ENCODE assay signal across 8 mouse cellular contexts in the genomic region with DNA sequence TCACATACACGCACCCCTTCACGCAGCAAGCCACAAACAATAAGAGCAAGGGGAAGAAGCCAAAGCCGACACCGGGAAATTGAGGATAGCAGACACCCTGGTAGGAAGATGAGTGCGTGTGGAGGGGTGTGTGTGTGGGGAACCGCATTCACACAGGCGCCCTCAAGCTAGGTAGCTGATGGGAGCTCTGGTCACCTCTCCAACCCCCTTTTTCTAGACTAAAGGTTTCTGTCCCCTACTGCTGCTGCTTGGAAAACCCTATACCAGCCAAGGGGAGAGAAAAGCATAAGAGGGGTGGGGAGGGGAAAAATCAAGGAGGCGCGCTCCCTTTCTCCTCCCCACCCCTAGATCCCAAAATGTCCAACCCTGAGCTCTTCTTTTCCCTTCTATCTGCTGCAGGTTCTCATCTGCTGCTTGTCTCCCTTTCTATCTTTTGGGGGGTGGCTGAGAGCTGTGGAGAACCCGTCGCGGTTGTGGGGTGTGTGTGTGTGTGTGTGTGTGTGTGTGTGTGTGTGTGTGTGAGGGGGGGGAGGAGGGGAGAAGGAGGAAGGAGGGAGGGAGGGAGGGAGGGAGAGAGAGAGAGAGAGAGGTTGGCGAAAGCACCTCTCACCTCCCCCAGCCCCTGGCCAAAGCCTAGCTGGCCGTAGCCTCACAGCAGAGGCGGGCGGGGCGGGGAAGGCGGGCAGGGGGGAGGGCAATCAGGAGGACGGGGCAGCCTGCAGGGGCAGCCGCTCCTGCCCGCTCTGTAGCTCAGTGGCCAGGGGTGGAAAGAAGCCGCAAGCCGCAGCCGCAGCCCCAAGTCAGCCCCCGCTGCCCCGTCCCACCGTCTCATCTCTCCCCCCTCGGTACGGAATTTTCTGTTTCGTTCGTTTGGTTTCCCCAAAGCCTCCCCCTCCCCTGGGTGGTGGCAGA. TPM values are rescaled to one million over a fixed set of nuclear protein-coding genes. Genes with fewer than 3 reads are reported as not detected.
DNase-seq lines count a peak whose midpoint lies in the region; ATAC-seq and TF ChIP-seq lines count a peak whose summit lies in the region.

A gene (plus strand): TSS at position 701 of the 912 bp plus-strand sequence.

- peak within 1 kb of the TSS; percentile 66 for H3K9ac ChIP-seq in heart, embryonic 12.5 days
- H3K9ac ChIP-seq in midbrain, postnatal 0 days (replicated peaks; ENCODE audit: low read length, poor library complexity, severe bottlenecking), result peak within 1 kb of the TSS; percentile 50

- TF ChIP-seq CTCF in midbrain, postnatal 0 days (IDR thresholded peaks at IDR 0.05), result no peak

- 0 out of 2 replicates have a peak, but pooled peaks cover 3% of the 10 kb centered on the region for H3K9me3 ChIP-seq in heart, embryonic 12.5 days (replicated peaks)
- H3K9me3 ChIP-seq in forebrain, embryonic 10.5 days, result no peaks in the 10 kb centered on the region
- no peaks in the 10 kb centered on the region for H3K9me3 ChIP-seq in midbrain, postnatal 0 days (ENCODE audit: low read length)

- no peak within 1 kb of the TSS for H3K27ac ChIP-seq in heart, embryonic 12.5 days (ENCODE audit: poor library complexity, severe bottlenecking)
- no peak within 1 kb of the TSS for H3K27ac ChIP-seq in forebrain, embryonic 10.5 days
- no peak within 1 kb of the TSS for H3K27ac ChIP-seq in midbrain, postnatal 0 days (ENCODE audit: low read depth, low read length)

- no peak for DNase-seq in heart, postnatal 14 days
- peak; percentile 13 for DNase-seq in brain, adult 2 months (ENCODE audit: low read depth, low spot score)
- DNase-seq in forebrain, embryonic 10.5 days (ENCODE audit: extremely low spot score, low spot score), result peak; percentile 14
- DNase-seq in layer of hippocampus, postnatal 10 days (ENCODE audit: low spot score in 2 of 2), result peak; percentile 15
- peak; percentile 11 for DNase-seq in midbrain, postnatal 0 days (ENCODE audit: low spot score)
- no peak for DNase-seq in left cerebral cortex, postnatal 14 days (ENCODE audit: low spot score in 2 of 2)
- DNase-seq in heart, adult 8-10 months (ENCODE audit: low spot score), result no peak

- H3K4me3 ChIP-seq in heart, embryonic 12.5 days, result peak within 1 kb of the TSS; percentile 61
- H3K4me3 ChIP-seq in forebrain, embryonic 10.5 days, result peak within 1 kb of the TSS; percentile 56
- H3K4me3 ChIP-seq in midbrain, postnatal 0 days (ENCODE audit: low read depth, low read length), result peak within 1 kb of the TSS; percentile 45

- peak within 1 kb of the TSS; percentile 82 for H3K4me2 ChIP-seq in heart, embryonic 12.5 days
- H3K4me2 ChIP-seq in midbrain, postnatal 0 days (ENCODE audit: low read depth, low read length, poor library complexity, severe bottlenecking), result peak within 1 kb of the TSS; percentile 52

- intact Hi-C loops in heart, postnatal 14 days (cut with DNase I), result no loop called here
- intact Hi-C loops in left cerebral cortex, postnatal 14 days (cut with DNase I), result no loop called here

- H3K36me3 ChIP-seq in heart, embryonic 12.5 days, result no peaks in the 10 kb centered on the region
- no peaks in the 10 kb centered on the region for H3K36me3 ChIP-seq in forebrain, embryonic 10.5 days (replicated peaks)
- no peaks in the 10 kb centered on the region for H3K36me3 ChIP-seq in midbrain, postnatal 0 days (ENCODE audit: insufficient read depth, low read length)

- ATAC-seq in heart, embryonic 12.5 days (ENCODE audit: insufficient number of reproducible peaks, low FRiP score), result peak; percentile 66; the same call in 1 of the 2 replicates
- peak; percentile 78 for ATAC-seq in midbrain, postnatal 0 days (ENCODE audit: low FRiP score)

- no peaks in the 10 kb centered on the region for H3K4me1 ChIP-seq in heart, embryonic 12.5 days (replicated peaks)
- H3K4me1 ChIP-seq in forebrain, embryonic 10.5 days, result 0 out of 2 replicates have a peak, but pooled peaks cover 4% of the 10 kb centered on the region
- no peaks in the 10 kb centered on the region for H3K4me1 ChIP-seq in midbrain, postnatal 0 days (ENCODE audit: insufficient read depth, low read length)

- H3K27me3 ChIP-seq in heart, embryonic 12.5 days (replicated peaks), result 0 out of 2 replicates have a peak, but pooled peaks cover 32% of the 10 kb centered on the region
- peaks cover 80% of the 10 kb centered on the region for H3K27me3 ChIP-seq in forebrain, embryonic 10.5 days (ENCODE audit: poor library complexity, severe bottlenecking)
- H3K27me3 ChIP-seq in midbrain, postnatal 0 days (ENCODE audit: insufficient read depth, low read length), result no peaks in the 10 kb centered on the region

- WGBS in heart, embryonic 12.5 days, result 17% methylated on average over 20 of the region's 31 CpGs
- 26% methylated on average over 19 of the region's 31 CpGs for WGBS in forebrain, embryonic 10.5 days
- 13% methylated on average over 16 of the region's 31 CpGs for WGBS in midbrain, postnatal 0 days

RNA-seq across cellular contexts. Expression of the gene that starts here (rescaled TPM):
- polyA plus RNA-seq in heart, embryonic 12.5 days (2016; fragmentation: Nextera tagmentation; extraction: Ambion mirVana), result 1.1 TPM in 2 replicates
- total RNA-seq in heart, postnatal 14 days (2021), result not detected
- 0.09 and 0.11 TPM in 2 replicates for polyA plus RNA-seq in forebrain, embryonic 10.5 days (2016; fragmentation: Nextera tagmentation; extraction: Ambion mirVana)
- 1 to 10 TPM; 3.3 to 3.6 TPM for total RNA-seq in layer of hippocampus, postnatal 10 days (2021)
- total RNA-seq in midbrain, postnatal 0 days (2014; rRNA removed), result 0.88 and 2.0 TPM in 2 replicates
- polyA plus RNA-seq in midbrain, postnatal 0 days (2015; fragmentation: Nextera tagmentation; extraction: Ambion mirVana), result 1.4 and 1.8 TPM in 2 replicates
- 1 to 10 TPM; 1.9 to 2.3 TPM for total RNA-seq in left cerebral cortex, postnatal 14 days (2021)
- not detected for total RNA-seq in heart, adult 8-10 months (2022)

Comparison
In these comparisons a context has a peak if more than half of its experiments do, and no peak if none do; other contexts are left out.
1. Peak in DNase-seq and H3K4me3 ChIP-seq in forebrain, embryonic 10.5 days; RNA of the gene not detected or under 1 TPM.
2. DNase-seq: peak in brain, adult 2 months (single experiment), layer of hippocampus, postnatal 10 days (2 of 2) and midbrain, postnatal 0 days (single experiment); none in heart, postnatal 14 days (0 of 2), left cerebral cortex, postnatal 14 days (0 of 2) and heart, adult 8-10 months (single experiment).
3. Peak in every context shown above with its lines, with median percentiles within 50 percentile points of each other: H3K4me3 ChIP-seq.